Mouse (Mus musculus) heart, postnatal 25 days (tissue): ENCODE results near the gene H2-DMb1. TPM values are rescaled to one million over a fixed set of nuclear protein-coding genes. Genes with fewer than 3 reads are reported as not detected.

Source experiments
- DNase-seq: peaks from one replicate; pipeline ENCODE4 v3.0.0; 2022; ENCODE audit warnings: low spot score
- intact Hi-C: fragments of 180-260 bp; cut with DNase I; formaldehyde crosslinking; loops from one replicate; pipeline ENCODE4 v1.15.1; 2025
- total RNA-seq, 2 experiments: library from RNA; stranded (reverse); gene quantifications; 2 replicates each; pipeline ENCODE4 v1.2.3; 2021

The H2-DMb1 gene
- 1 to 10 TPM; 1.1 to 1.3 TPM for total RNA-seq

DNA sequence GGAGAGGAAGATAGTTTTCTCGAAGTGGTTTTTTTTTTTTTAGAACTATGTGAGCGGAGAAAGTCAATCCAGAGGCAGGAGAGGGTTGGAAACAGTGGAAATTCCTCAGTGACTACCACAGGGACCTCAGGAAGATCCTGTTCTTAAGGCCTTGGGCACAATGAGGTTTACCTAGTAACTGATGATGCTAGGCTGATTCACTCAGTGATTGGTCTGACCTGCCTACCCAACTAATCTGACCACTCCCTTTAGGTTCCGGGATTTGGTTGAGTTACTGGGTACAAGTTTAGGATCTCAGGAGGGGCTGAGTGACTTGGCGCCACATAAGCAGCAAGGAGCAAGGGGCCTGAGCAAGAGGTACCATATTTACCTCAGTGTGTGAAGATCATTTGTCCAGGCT lies at the start of gene H2-DMb1:
Gene H2-DMb1 (plus strand): TSS at position 150 of the 400 bp plus-strand sequence.
- no peak for DNase-seq
- intact Hi-C loops = no loop called here

DNA sequence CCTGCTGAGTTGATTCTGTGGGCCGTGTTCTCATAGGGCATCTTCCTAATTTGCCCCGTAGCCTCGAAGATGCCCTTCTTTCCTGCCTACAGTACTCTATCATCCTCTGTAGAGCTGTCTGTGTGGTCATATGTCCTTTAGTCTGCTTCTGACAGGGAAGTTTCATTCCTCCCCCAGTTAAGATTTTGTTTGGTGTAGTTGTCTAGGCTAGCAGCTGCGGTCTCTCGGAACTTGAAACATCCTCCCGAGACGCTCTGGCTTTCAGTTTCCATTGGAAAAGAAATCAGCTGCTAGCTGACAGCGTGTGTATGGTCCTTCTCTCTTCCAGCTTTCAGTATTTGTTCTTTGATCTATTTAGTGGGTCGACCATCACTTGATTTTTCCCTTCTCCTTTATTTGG lies 48.1 kb upstream of the H2-DMb1 start:
- intact Hi-C loops = loop anchor here (5.0 kb wide), 1 partner anchor 32 kb away; no protein-coding TSS in a partner anchor
- no peak for DNase-seq

DNA sequence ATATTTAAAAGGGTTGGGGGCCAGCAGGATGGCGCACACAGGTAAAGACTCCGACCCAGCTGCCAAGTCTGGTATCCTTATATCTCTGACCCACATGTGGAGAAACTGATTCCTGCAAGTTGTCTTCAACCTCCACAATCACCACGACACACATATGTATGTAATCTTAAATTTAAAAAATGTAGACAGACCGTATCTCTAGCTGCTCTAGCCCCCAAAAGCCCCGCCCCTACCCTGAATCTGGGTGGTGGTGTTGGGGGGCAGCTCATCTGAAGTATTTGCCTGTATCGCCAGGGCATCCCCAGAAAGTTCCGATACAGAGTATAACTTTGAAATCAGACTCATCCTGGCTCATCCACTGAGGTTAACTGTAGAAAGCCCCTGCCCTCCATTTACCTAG lies 46.3 kb upstream of the H2-DMb1 start:
- intact Hi-C loops = no loop called here
- no peak for DNase-seq

DNA sequence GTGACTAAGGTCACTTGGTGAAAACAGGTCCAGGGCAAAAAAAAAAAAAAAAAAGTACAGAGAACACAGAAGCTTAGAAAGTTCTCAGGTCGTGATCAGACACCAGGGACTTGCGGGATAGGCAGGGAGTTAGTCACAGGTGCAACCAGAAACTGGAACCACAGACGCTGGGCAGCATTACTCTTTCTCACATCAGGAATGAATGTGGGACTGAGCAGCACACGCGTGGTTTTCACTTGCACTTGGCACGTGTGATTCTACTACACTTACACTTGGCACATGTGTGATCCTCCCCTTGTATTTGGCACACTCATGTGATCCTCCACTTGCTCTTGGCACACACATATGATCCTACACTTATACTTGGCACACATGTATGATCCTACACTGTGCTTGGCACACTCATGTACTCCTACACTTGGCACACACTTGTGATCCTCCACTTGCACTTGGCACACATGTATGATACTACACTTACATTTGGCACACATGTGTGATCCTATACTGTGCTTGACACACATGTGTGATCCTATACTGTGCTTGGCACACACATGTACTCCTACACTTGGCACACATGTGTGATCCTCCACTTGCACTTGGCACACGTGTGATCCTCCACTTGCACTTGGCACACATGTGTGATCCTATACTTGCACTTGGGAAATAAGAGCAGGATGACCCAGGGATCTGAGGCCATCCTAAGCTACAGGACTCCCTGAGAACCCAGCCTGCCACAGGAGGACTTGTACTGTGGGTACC lies 45.6 kb upstream of the H2-DMb1 start:
- no peak for DNase-seq
- intact Hi-C loops = no loop called here

DNA sequence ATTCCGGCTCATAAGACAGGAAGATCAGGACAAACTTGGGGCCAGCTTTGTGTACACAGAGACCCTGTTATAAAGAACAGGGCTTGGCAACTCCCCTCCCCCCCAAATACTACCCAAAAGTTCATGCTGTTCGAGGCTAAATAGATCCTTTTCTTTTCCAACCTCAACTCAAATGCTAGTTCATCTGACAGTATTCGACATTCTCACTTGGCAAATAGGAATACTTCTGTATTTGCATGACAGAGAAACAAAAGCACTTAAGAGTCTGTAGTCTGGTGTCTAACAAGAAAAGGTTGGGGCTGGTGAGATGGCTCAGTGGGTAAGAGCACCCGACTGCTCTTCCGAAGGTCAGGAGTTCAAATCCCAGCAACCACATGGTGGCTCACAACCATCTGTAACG lies 44.4 kb upstream of the H2-DMb1 start:
- intact Hi-C loops = no loop called here
- DNase-seq = no peak

DNA sequence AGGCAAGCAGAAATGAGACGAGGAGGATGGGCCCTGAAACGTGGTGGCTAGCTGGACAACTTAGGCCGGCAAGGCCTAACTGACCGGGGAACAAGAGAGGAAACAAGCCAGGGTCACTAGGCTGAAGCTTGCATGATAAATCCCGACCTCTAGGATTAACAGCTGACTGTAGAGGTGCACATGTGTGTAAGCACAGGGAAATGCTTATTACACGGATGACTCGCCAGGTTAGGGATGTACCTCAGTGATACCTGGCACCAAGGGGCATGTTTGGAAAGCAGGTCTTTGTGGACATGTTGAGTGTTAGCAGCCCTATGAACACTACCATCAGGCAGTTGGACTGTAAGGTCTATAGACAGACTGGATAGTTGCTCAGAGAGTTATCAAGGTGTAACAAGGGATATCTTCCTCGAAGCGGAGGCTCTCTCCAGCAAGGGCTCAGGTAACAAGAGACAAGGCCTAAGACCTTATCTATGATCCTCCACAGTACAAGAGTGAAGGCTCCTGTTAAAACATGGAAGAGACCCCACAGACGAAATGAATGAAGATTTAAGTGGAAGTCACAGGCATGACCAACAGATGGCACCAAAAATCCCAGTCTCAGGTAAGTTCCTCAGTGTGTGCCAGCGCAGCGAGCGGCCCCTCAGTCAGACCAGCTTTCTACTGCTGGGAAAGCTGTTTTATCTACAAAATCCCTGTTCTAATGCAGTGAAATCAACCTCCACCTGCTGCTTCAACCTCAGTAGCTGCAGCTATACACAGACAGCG lies 43.6 kb upstream of the H2-DMb1 start:
- intact Hi-C loops = no loop called here
- DNase-seq = no peak

DNA sequence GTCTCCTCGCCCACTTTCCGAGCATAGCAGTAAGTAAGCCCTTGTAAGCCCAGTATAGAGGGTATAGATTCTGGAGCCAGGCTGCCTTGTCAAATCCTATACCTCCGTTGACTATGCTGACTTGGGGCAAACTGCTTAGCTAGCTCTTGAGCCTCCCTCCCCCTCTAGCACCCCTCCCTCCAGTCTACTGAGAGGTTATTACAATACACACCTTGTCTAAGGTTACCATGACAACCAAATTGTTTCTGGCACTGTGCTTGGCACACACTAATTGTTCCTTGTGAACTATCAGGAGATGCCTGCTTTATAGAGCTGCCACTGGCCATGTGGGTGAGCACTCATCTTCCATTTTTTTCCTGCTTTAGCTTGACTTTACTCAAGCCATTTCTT lies 43.1 kb upstream of the H2-DMb1 start:
- intact Hi-C loops = no loop called here
- no peak for DNase-seq

DNA sequence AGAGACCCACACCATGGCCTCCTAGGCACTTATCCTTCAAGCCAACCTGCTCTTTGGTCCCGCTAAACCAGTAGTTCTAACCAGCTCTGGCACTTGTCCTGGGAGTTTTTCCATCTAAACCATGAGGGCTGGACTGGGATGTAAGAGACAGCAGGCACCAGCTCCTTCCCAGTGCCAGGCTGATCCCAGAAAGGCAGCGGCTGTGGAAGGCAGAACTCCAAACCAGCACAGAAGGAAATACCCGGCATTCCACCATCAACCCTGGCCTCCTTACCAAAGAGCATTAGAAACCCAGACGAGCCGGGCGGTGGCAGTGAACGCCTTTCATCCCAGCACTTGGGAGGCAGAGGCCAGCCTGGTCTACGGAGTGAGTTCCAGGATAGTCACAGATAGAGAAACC lies 42.6 kb upstream of the H2-DMb1 start:
- intact Hi-C loops = no loop called here
- DNase-seq = no peak

DNA sequence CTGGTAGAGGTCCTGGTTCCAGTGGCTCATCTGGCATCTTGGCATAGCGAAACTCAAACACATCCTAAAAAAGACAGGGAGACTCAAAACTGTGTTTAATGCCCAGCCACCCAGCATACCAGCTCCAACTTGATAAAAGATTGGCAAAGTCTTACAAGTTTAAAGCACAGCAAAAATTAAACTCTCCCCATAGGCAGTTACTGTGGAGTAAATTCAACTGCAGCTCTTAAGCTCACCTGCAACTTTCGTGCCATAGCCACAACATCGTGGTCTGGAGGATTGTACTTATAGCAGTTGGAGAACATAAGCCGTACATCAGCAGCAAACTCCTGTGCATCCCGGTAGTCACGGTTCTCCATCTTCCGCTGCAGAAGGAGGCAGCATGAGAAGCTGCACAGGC lies 38.8 kb upstream of the H2-DMb1 start:
- DNase-seq = no peak
- intact Hi-C loops = no loop called here

DNA sequence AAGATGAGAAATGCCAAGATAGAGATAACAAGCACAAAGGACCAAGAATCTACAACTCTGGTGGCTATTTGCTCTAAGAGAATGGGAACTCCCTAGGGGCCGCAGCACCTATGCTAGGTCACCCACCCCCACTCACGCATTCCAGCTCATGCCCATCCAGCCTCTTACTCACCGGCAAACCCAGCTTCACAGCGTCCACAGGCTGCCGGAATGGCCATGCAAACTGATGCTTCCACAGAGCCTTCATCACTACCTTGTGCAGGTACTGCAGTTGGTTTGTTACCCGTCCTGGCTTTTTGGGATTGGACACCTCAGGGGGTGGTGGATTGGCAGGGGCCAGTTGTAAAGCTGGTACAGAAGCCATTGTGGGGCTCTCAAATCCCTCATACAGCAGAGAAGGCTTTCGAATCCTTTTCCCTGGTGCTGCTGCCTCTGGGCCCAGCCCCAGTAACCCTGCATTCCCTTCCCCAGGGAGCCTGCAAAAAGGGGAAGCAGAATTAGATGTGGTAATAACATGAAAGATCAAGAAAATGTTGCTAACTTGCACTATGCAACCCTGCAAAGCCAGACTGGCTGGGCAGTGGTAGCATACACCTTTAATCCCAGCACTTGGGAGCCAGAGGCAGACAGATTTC lies 36.0 kb upstream of the H2-DMb1 start:
- intact Hi-C loops = loop anchor here (5.0 kb wide), 1 partner anchor 90 kb away; the partner anchor contains the start of gene H2-Ke6
- no peak for DNase-seq

DNA sequence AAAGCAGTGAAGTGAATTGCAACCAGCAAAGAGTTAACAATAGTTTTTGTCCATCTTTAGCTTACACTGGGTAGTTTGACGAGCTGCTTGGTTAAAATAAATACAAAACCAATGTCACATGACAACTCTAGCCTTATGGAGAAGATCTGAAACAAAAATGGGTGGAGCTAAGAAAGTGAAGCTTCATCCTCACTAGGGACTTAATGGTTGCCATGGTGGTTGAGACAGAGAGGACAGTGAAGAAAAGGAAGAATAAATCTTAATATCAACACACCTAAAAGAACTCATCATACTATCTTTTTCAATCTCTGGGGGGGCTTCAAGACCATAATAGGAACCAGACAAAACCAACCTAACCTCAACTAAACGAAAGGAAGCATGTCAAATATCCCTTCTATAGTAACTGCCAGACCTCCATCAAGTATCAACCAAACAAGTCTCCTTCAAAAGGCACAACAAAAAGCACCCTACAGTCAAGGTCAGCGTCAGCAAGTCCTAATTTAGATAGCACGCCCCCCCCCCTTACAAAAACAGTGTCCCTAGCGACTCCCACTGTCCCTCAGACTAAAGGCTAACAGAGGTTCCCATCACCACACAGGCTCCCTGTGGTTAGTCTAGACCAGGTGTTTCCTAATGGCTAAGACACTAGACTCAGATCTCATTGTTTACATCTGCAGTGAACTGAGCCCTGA lies 35.3 kb upstream of the H2-DMb1 start:
- no peak for DNase-seq
- intact Hi-C loops = loop anchor here (5.0 kb wide), 1 partner anchor 90 kb away; the partner anchor contains the start of gene H2-Ke6

DNA sequence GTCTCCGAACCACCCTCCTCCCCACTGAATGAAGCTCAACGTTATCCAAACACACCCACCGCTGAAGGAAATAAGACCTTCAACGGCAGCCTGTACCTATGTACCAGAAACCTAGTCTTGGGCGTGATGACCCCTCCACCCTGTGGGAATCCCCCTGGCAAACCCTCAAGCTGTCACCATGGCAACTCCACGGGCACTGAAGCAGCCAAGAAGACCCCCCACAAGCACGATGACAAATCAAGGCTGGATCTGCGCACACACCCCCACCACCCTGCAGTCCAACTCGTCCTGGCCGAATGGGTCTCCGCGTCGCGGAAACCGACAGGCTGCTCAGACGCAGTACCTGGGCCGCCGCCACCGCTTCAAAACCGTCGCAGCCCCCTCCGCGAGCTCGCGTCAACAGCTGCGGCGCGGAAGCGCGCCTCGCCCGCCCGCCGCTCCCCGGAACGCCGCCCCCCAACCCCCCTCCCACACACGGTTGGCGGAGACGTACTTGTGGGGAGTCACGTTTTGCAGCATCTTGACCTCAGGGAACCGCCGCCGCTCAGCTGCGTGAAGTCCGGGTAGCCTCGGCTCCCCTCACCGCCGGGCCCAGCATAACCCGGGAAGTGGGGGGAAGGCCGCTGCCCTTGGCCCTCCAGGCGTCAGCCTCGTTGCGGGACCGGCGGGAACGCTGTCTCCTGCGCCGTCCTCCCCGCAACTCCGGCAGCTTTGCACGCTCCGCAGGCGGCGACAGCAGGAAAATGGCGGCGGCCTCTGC lies 34.6 kb upstream of the H2-DMb1 start:
- no peak for DNase-seq

DNA sequence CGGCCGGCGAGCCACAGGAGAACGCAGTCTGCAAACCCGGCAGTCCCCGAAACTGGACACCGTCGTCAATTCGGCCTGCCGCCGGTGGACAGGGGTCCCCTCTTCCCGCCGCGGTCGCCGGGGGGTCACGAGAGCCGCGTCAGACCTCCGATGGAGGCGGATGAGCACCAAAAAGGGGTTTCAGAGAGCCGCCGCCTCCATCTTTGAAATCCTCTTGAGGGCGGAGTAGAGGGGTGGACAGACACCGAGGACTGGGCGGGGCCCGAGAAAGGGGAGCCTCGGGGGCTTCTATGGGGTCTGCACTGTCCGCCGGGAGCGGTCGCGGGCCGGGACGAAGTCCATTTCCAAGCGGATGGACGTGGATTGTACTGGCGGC lies 34.0 kb upstream of the H2-DMb1 start:
- no peak for DNase-seq
- intact Hi-C loops = loop anchor here (5.0 kb wide), 1 partner anchor 92 kb away; the partner anchor contains the start of gene H2-Ke6

More for the DNA sequence above, 34.6 kb upstream of the H2-DMb1 start:
- intact Hi-C loops = loop anchor here (5.0 kb wide), 1 partner anchor 91 kb away; the partner anchor contains the start of gene H2-Ke6

DNA sequence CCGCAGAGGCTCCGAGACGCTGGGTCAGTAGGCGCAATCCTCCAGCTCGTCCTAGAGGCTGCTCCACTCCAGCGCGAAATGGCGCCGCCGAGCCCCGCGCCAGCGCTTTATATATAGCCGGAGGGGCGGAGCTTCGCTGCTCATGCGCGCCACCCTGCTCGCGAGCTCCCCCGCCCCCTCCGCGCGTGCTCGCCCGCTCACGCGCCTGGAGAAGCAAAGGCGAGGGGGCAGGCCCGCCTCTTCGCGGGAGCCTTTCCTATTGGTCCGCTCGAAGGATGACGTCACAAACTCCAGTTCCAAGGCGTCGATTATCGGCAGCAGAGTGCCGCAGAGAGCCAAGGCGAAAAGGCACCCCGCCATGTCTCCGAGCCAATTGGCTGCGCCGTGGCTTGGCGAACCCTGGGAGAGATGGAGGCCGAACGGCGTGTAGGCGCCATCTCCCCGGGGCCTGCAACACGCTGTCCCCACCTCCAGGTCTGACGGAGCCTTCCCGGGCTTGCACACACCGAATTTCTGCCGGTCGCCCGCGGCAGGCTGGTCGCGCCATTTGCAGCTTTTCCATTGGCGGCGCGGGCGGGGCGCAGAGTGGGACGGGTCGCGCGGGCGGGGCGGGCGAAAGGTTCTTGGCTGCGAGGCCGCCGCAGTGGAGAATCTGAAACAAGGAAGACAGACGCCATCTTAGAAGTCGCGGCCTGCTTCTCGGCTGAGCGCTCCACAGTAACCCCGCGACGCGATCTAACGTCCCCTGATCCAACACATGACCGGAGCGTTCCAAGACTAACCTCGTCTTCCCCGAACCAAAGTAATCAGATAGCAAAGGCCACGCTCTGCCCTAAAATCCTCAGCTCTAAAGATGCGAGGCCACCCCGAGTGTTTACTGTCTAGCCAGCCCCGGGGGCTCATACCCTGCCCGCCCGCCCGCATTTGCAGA lies 33.4 kb upstream of the H2-DMb1 start, which contains the start of gene H2-DMa:
Gene H2-DMa (plus strand): TSS at position 293 of the 931 bp plus-strand sequence.
- intact Hi-C loops = loop anchor here (5.0 to 10.0 kb wide), 2 partner anchors 92 to 465 kb away; partner anchors contain the start of genes Gpsm3 and H2-Ke6
- DNase-seq = peak; percentile 99

DNA sequence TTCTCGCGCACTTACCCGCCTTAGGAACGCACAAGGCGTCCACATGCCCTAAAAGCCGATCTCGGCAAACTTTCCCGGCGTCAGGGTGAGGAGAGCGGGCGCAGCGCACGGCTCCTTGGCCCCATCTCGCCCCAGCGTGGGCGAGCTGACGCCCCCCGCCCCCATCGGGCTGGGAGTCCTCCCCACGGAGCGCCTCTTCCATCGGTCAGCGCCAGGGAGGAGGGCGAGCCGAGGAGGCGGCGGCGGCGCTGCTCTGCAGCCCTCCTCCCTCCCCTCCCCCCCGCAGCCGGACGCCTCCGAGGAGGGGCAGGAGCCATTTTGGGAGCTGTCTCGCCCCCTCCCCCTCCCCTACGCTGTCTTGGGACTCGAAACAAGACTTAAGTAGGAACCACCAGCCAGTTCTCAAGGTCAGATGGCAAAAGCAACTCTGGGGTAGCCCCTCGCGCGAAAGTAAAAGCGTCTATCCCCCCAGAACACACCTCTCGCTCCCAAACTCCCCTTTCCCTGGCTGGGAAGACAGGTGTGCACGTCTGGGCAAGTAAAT lies 32.6 kb upstream of the H2-DMb1 start:
- intact Hi-C loops = loop anchor here (10.0 kb wide), 1 partner anchor 465 kb away; the partner anchor contains the start of gene Gpsm3
- DNase-seq = peak; percentile 82

DNA sequence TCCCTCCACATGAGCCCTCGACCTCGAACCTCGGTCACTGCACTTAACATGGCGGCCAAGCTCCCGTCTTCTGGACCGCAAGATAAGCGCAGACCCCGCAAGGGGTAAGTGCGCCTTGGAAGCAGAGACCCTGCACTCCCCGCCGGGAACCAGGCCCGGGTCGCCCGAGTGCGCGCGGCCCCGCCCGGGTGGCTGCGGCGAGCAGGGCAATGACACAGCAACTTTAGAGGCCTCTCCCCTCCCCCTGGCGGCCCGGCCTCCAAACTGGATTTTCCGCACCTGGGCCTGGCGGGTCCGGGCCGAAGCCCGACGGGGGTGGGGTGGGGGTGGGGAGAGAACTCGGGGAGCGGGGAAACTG lies 32.1 kb upstream of the H2-DMb1 start:
- peak; percentile 80 for DNase-seq
- intact Hi-C loops = loop anchor here (10.0 kb wide), 1 partner anchor 464 kb away; the partner anchor contains the start of gene Gpsm3

DNA sequence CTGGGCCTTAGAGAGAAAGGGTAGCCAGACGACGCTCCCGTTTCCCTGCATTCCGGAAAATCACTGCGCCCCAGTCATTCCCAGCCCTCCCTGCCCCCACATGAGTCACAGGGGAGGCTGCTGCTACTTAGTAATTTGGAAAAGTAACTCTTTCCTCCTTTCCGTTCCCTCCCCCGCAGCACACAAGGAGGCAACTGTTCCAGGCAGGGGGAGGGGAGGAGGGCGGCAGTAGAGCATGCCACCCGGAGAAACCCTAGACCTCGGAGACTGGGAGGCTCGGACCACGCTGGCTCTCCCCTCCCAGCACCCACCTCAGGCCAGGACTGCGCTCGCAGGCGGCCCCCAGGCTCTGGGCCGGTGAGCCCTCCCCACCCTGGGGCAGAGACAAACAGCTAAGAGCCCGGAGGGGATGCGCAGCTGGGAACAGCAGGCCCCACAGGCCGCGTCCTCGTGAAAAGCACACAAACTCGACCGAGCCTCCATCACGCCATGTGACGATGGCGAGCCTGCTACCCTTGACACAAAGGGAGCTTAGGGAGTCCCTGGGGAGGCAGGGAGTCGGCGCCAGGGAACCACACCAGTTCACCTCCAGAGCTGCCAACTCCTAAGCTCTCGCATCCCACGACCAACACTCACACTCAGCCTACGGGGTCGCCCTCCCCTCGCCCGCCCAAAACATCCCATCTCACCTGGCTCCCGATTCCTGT lies 31.5 kb upstream of the H2-DMb1 start:
- peak; percentile 86 for DNase-seq
- intact Hi-C loops = loop anchor here (10.0 kb wide), 1 partner anchor 463 kb away; the partner anchor contains the start of gene Gpsm3
